Mouse (Mus musculus) lung, postnatal 0 days (tissue): ENCODE data around the gene Fanca. TPM values are rescaled to one million over a fixed set of nuclear protein-coding genes. Genes with fewer than 3 reads are reported as not detected.
A peak's percentile ranks its signal among the peaks of the same experiment; 100 is the strongest.

Source experiments
- ATAC-seq: fragments of 200-750 bp; cut with Nextera tagmentation; 2 replicates; pipeline ENCODE4 v1.8.0; 2017; ENCODE audit warnings: moderate library complexity
- DNase-seq: peaks from one replicate; pipeline ENCODE4 v3.0.0-alpha.2; 2016; ENCODE audit warnings: low spot score
- H3K27ac ChIP-seq: fragments of 300-500 bp; sonication (generic); 2 replicates; pipeline ENCODE4 v1.5.1; 2014; ENCODE audit warnings: antibody characterized with exemption, mild to moderate bottlenecking, low read length, mixed read lengths
- H3K27me3 ChIP-seq: fragments of 300-500 bp; sonication (generic); replicated peaks from 2 replicates; pipeline ENCODE4 v1.6.1; 2014; ENCODE audit warnings: low read length, mixed read lengths; ENCODE audit not compliant: insufficient read depth
- H3K36me3 ChIP-seq: fragments of 300-500 bp; sonication (generic); 2 replicates; pipeline ENCODE4 v1.6.1; 2014; ENCODE audit warnings: low read length, mixed read lengths; ENCODE audit not compliant: insufficient read depth
- H3K4me1 ChIP-seq: fragments of 300-500 bp; sonication (generic); 2 replicates; pipeline ENCODE4 v1.6.1; 2014; ENCODE audit warnings: antibody characterized with exemption, low read depth, low read length, mixed read lengths; ENCODE audit not compliant: insufficient read depth
- H3K4me2 ChIP-seq: fragments of 300-500 bp; sonication (generic); replicated peaks from 2 replicates; pipeline ENCODE4 v1.6.1; 2014; ENCODE audit warnings: low read depth, mild to moderate bottlenecking, low read length, moderate library complexity, mixed read lengths
- H3K4me3 ChIP-seq: fragments of 300-500 bp; sonication (generic); 2 replicates; pipeline ENCODE4 v1.5.1; 2014; ENCODE audit warnings: low read depth, low read length
- H3K9ac ChIP-seq: fragments of 300-500 bp; sonication (generic); replicated peaks from 2 replicates; pipeline ENCODE4 v1.6.1; 2014; ENCODE audit warnings: low read depth, mild to moderate bottlenecking
- H3K9me3 ChIP-seq: fragments of 300-500 bp; sonication (generic); 2 replicates; pipeline ENCODE4 v1.6.1; 2016; ENCODE audit warnings: low read length, mixed read lengths
- CTCF ChIP-seq: IDR thresholded peaks from 2 replicates; pipeline ENCODE4 v1.5.1; 2016; ENCODE audit warnings: antibody characterized with exemption, mild to moderate bottlenecking
- EP300 ChIP-seq: IDR thresholded peaks from 2 replicates; pipeline ENCODE4 v1.6.1; 2016; ENCODE audit warnings: antibody characterized with exemption, mild to moderate bottlenecking, control low read depth
- WGBS: fragments of 180-500 bp; shearing (Covaris S2); extraction: QIAGEN DNeasy Blood & Tissue Kit; methylation state at CpG from one replicate; pipeline ENCODE4 v1.1.7; 2014; 5-methylcytosine and 5-hydroxymethylcytosine counted together
- polyA plus RNA-seq: library from polyadenylated mRNA; unstranded; fragments of >200 nt; fragmentation: Nextera tagmentation; extraction: Ambion mirVana; gene quantifications from 2 replicates; pipeline ENCODE4 v1.2.1, GENCODE M21; 2015

Gene Fanca
- polyA plus RNA-seq, 1 experiment from 2014 or later: 4.5 TPM

DNA sequence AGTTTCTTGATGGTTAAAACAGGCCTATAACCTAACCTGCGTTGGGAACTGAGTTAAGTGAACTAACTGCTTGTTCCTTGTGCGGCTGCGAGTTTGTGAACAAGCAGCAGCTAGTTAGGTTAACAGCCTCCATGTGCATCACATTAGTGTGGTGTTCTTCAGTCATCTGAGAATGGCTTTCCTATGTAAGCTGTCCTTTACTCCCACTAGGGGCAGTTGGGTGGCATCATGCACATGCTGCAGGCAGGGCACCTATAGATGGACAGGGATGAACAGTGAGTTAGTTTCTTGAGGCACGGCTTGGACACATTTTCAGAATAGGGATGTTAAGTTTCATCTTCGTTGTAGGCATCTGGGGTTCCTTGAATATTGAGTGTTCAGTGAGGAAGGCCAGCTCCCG lies 63.2 kb downstream of the Fanca start:
- Histone ChIP-seq H3K27ac (no peak overlapping the region), H3K27me3 (no peaks in the 10 kb centered on the region), H3K4me2 (peak overlapping the region; percentile 84), H3K4me1 (peaks cover 10% of the 10 kb centered on the region), H3K36me3 (0 out of 2 replicates have a peak, but pooled peaks cover 32% of the 10 kb centered on the region), H3K9ac (peak overlapping the region; percentile 98), H3K4me3 (peak overlapping the region; percentile 94), H3K9me3 (no peaks in the 10 kb centered on the region)
- peak; percentile 18 for DNase-seq
- WGBS: 70% methylated on average over 6 of the region's 6 CpGs
- TF ChIP-seq EP300 (no peak), CTCF (peak; percentile 53)
- ATAC-seq: no peak

DNA sequence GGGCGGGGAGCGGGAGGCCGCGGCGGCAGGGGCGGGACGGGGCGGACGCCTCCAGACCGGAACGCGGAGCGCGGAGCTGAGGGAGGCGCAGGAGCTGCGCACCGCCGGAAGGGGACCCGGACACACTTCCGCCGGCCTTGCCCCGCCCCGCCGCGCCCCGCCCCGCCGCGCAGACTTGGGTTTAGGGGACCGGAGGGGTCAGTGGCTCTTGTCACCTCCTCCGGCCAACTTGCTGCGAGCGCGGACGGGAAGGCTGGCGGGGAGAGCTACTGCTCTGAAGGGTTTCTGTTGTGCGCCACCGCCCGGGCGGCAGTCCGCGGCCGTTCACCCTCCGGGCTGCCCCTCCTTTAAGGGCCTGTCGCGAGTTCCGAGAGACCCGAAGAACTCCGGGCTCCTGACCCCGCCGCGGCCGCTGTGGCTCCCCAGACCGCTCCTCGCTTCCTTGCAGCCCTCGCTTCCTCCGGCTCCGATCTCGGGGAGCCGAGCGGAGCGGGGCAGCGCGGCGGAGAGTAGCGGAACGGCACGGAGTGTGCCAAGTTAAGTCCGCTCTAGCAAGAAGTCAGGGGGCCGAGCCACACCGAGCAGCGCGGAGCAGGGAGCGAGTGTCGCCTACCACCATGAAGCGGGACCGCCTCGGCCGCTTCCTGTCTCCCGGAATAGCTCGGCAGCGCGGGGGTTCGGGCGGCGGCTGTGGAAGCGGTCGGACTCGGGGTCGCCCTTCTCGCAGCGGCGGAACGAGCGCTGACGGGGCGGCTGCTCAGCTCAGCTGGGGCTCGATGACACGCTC lies 64.1 kb downstream of the Fanca start, which contains the start of the genes Zfp276 and Vps9d1:
Zfp276 (plus strand) TSS at position 97 of the 787 bp plus-strand sequence.
Vps9d1 (minus strand) TSS at position 250 of the 787 bp plus-strand sequence.
- peak within 1 kb of the TSS; percentile 91 for H3K27ac ChIP-seq
- H3K4me3 ChIP-seq: peak within 1 kb of the TSS; percentile 94
- peaks cover 10% of the 10 kb centered on the region for H3K4me1 ChIP-seq
- ATAC-seq (peak; percentile 98), DNase-seq (peak; percentile 91)
- under 1% methylated on average over 88 of the region's 99 CpGs for WGBS
- no peak for TF ChIP-seq CTCF
- TF ChIP-seq EP300: no peak
- peak within 1 kb of the TSS; percentile 98 for H3K9ac ChIP-seq
- peaks cover 24% of the 10 kb centered on the region; the same call in 1 of the 2 replicates for H3K36me3 ChIP-seq
- H3K4me2 ChIP-seq: peak within 1 kb of the TSS; percentile 84
- H3K9me3 ChIP-seq: no peaks in the 10 kb centered on the region
- H3K27me3 ChIP-seq: no peaks in the 10 kb centered on the region

DNA sequence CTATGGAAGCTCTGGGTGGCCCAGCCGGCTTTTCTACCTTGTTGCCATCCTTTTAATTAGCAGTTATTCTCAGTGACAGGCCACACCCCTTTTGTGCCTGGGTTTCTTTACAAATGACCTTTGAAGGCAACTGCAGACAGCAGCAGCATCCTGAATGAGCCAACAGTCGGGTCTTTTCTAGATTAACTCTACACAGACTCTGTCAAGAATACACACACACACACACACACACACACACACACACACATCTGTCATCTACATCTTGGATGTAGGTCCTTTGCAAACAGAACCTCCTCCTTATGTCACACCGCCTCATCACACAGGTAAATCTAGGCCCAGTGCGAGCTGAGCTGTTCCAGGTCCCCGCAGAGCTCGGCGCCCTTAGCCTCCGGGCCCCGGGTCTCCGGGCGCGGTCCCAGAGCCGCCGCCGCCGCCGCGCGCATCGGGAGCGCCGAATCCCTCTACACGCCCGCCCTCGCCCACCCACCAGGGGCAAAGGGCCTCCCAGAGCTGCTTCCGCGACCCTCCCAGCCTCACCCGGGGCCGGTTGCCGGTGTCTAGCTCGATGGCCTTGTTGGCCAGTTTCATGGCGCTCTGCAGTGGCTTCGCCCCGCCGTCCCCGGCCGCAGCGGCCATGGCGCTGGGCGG lies 64.8 kb downstream of the Fanca start:
- DNase-seq (peak; percentile 36), ATAC-seq (peak; percentile 34)
- Histone ChIP-seq H3K4me3 (peak overlapping the region; percentile 94), H3K27ac (peak overlapping the region; percentile 91), H3K27me3 (no peaks in the 10 kb centered on the region), H3K9me3 (no peaks in the 10 kb centered on the region), H3K9ac (peak overlapping the region; percentile 98), H3K4me1 (peaks cover 10% of the 10 kb centered on the region), H3K4me2 (peak overlapping the region; percentile 84), H3K36me3 (peaks cover 24% of the 10 kb centered on the region; the same call in 1 of the 2 replicates)
- 5% methylated on average over 31 of the region's 40 CpGs for WGBS
- TF ChIP-seq CTCF (no peak), EP300 (no peak)

DNA sequence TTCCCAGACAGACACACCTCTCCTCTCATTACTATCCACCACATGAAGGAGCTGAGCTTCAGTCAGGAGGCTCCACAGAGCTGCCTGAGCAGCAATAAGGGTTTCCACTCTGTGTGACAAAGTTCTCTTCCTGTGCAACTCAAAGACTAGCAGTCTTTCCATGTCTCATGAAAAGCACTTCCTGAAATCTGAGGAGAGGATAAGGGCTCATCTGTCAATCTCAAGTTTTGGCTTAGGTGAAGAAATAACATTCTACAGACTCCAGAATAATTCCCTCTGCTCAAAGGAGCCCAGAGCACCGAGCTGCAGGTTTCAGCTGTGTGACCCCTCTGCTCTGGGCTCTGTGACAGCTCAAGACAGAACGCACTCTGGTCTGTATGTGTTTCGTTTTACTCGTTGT lies 65.5 kb downstream of the Fanca start:
- H3K9ac ChIP-seq: no peak overlapping the region
- WGBS: 43% methylated on average over 4 of the region's 4 CpGs
- H3K27ac ChIP-seq: no peak overlapping the region; the same call in 1 of the 2 replicates

DNA sequence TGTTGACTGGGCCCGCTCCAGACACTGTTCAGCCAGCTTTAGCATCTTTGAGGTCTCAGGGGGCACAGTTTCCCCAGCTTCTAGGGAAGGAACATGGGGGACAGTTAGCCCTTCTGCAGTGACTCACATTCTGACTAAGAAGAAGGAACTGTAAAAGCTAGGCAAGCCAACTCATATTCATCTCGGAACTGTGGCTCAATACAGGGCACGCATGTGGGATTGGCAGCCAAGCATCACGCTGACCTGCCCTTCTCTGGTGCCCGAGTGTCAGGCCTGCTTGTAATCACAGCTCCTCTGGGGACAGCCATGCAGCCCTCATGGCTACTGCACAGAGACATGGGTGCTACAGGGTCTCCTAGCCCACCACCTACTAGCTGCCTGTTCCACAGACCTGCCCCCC lies 67.4 kb downstream of the Fanca start:
- Histone ChIP-seq H3K9ac (no peak overlapping the region), H3K27me3 (no peaks in the 10 kb centered on the region), H3K4me1 (peaks cover 10% of the 10 kb centered on the region), H3K4me3 (no peak overlapping the region), H3K9me3 (no peaks in the 10 kb centered on the region), H3K27ac (no peak overlapping the region), H3K4me2 (no peak overlapping the region), H3K36me3 (peaks cover 33% of the 10 kb centered on the region)
- TF ChIP-seq EP300 (no peak), CTCF (no peak)
- 94% methylated on average over 5 of the region's 5 CpGs for WGBS
- no peak for DNase-seq
- no peak for ATAC-seq

More for the DNA sequence above, 65.5 kb downstream of the Fanca start:
- DNase-seq: peak; percentile 27
- H3K36me3 ChIP-seq: peaks cover 24% of the 10 kb centered on the region; the same call in 1 of the 2 replicates
- peaks cover 10% of the 10 kb centered on the region for H3K4me1 ChIP-seq
- TF ChIP-seq EP300 (no peak), CTCF (no peak)
- H3K9me3 ChIP-seq: no peaks in the 10 kb centered on the region
- H3K4me3 ChIP-seq: 0 out of 2 replicates have a peak overlapping the region, but pooled peaks have one; percentile 94
- no peak for ATAC-seq
- H3K27me3 ChIP-seq: no peaks in the 10 kb centered on the region
- H3K4me2 ChIP-seq: peak overlapping the region; percentile 84

DNA sequence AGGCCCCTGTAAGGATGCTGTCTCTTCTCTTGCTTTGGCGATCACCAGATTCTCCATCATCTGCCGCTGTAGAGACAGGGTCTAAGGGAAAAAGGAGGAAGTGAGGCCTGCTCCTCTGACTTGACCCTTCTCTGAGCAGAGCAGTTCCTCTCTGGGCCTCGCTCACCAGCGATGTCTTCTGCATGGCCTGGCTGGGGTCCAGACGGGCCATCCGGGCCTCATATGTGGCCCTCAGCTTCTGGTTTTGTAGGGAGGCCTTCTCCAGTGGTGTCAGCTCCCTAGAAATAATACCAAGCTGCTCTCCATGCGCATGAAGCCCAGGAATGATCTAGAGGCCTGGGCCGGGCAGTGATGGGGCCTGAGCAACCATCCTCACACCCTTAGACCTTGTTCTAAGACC lies 69.8 kb downstream of the Fanca start:
- Histone ChIP-seq H3K4me3 (no peak overlapping the region), H3K4me1 (peaks cover 4% of the 10 kb centered on the region; the same call in 1 of the 2 replicates), H3K27ac (no peak overlapping the region), H3K4me2 (no peak overlapping the region), H3K27me3 (no peaks in the 10 kb centered on the region), H3K36me3 (peaks cover 45% of the 10 kb centered on the region), H3K9me3 (no peaks in the 10 kb centered on the region), H3K9ac (no peak overlapping the region)
- WGBS: 92% methylated on average over 8 of the region's 8 CpGs
- no peak for ATAC-seq
- peak; percentile 13 for DNase-seq
- TF ChIP-seq EP300 (no peak), CTCF (no peak)
